Mouse (Mus musculus) left cerebral cortex, adult 6 months (tissue): ENCODE results near the gene Ifna12. TPM values are rescaled to one million over a fixed set of nuclear protein-coding genes. Genes with fewer than 3 reads are reported as not detected.

Experiments used
- long read RNA-seq, 2 experiments: library from polyadenylated mRNA; unstranded; transcript quantifications; one replicate each; pipeline ENCODE4 v2.0.0; 2019 to 2020
- polyA plus RNA-seq: library from polyadenylated mRNA; unstranded; fragments of <200 nt; fragmentation: Nextera tagmentation; gene quantifications from 2 replicates; pipeline ENCODE4 v1.2.3, GENCODE M21; 2021

Ifna12 gene
- polyA plus RNA-seq = not detected in 2 replicates
- long read RNA-seq, experiment 1 = 0 reads
- long read RNA-seq, experiment 2 = 0 reads

GRCm38 (mm10) chr4:88603276-88603675, at the start of gene Ifna12:
Ifna12 (minus strand) TSS chr4:88603376.

GRCm38 (mm10) chr4:88644359-88644758, 41.2 kb upstream of the Ifna12 start, which contains the start of gene Ifna13:
Ifna13 (minus strand) TSS chr4:88644459.

GRCm38 (mm10) chr4:88634311-88634710, 31.1 kb upstream of the Ifna12 start, which contains the start of gene C87499:
C87499 (minus strand) TSS chr4:88634411.

GRCm38 (mm10) chr4:88592285-88592684, 10.9 kb downstream of the Ifna12 start, which contains the start of gene Ifna9:
Ifna9 (minus strand) TSS chr4:88592385.

GRCm38 (mm10) chr4:88571698-88572097, 31.5 kb downstream of the Ifna12 start, which contains the start of gene Ifna14:
Ifna14 (minus strand) TSS chr4:88571798.

GRCm38 (mm10) chr4:88558145-88558544, 45.0 kb downstream of the Ifna12 start, which contains the start of gene Ifna15:
Ifna15 (minus strand) TSS chr4:88558245.

Other genes with a start within 250 kb of the Ifna12 start
- 1.4 and 2.1 TPM in 2 replicates for gene Hacd4, start 164.4 kb downstream of the Ifna12 start, polyA plus RNA-seq
- not detected in 2 replicates for gene Ifnb1, start 80.6 kb downstream of the Ifna12 start, polyA plus RNA-seq
- gene Ifna15, start 45.1 kb downstream of the Ifna12 start, polyA plus RNA-seq = not detected in 2 replicates
- gene Ifna14, start 31.6 kb downstream of the Ifna12 start, polyA plus RNA-seq = not detected in 2 replicates
- gene Ifna9, start 11.0 kb downstream of the Ifna12 start, polyA plus RNA-seq = not detected in 2 replicates
- not detected in 2 replicates for gene C87499, start 31.0 kb upstream of the Ifna12 start, polyA plus RNA-seq
- gene Ifna13, start 41.1 kb upstream of the Ifna12 start, polyA plus RNA-seq = not detected in 2 replicates
- not detected in 2 replicates for gene Ifna16, start 73.5 kb upstream of the Ifna12 start, polyA plus RNA-seq
- gene Ifna2, start 80.5 kb upstream of the Ifna12 start, polyA plus RNA-seq = not detected in 2 replicates
- gene Ifnab, start 88.0 kb upstream of the Ifna12 start, polyA plus RNA-seq = not detected in 2 replicates
- gene Gm26566, start 118.4 kb upstream of the Ifna12 start, polyA plus RNA-seq = 1.0 and 1.5 TPM in 2 replicates
- 57.9 and 73.6 TPM in 2 replicates for gene Klhl9, start 119.1 kb upstream of the Ifna12 start, polyA plus RNA-seq
- not detected in 2 replicates for gene Gm13271, start 151.5 kb upstream of the Ifna12 start, polyA plus RNA-seq
- gene Gm13283, start 156.7 kb upstream of the Ifna12 start, polyA plus RNA-seq = not detected in 2 replicates
- not detected in 2 replicates for gene Gm13290, start 170.5 kb upstream of the Ifna12 start, polyA plus RNA-seq
- gene Gm13289, start 173.5 kb upstream of the Ifna12 start, polyA plus RNA-seq = not detected in 2 replicates
- not detected in 2 replicates for gene Gm13272, start 176.5 kb upstream of the Ifna12 start, polyA plus RNA-seq
- gene Ifnz, start 178.8 kb upstream of the Ifna12 start, polyA plus RNA-seq = not detected in 2 replicates
- gene Gm13276, start 182.3 kb upstream of the Ifna12 start, polyA plus RNA-seq = not detected in 2 replicates
- not detected in 2 replicates for gene Gm13277, start 185.3 kb upstream of the Ifna12 start, polyA plus RNA-seq
- not detected in 2 replicates for gene Gm13278, start 188.2 kb upstream of the Ifna12 start, polyA plus RNA-seq
- not detected in 2 replicates for gene Gm13275, start 191.1 kb upstream of the Ifna12 start, polyA plus RNA-seq
- gene Gm13279, start 194.0 kb upstream of the Ifna12 start, polyA plus RNA-seq = not detected in 2 replicates
- gene Gm13285, start 196.3 kb upstream of the Ifna12 start, polyA plus RNA-seq = not detected in 2 replicates
- not detected in 2 replicates for gene Gm13287, start 199.9 kb upstream of the Ifna12 start, polyA plus RNA-seq
- not detected in 2 replicates for gene Gm13288, start 202.2 kb upstream of the Ifna12 start, polyA plus RNA-seq
- not detected in 2 replicates for gene Ifna7, start 212.9 kb upstream of the Ifna12 start, polyA plus RNA-seq
- not detected in 2 replicates for gene Ifna11, start 216.6 kb upstream of the Ifna12 start, polyA plus RNA-seq
- gene Ifna6, start 224.0 kb upstream of the Ifna12 start, polyA plus RNA-seq = not detected in 2 replicates
- not detected in 2 replicates for gene Ifna5, start 232.1 kb upstream of the Ifna12 start, polyA plus RNA-seq
- not detected in 2 replicates for gene Ifna4, start 238.5 kb upstream of the Ifna12 start, polyA plus RNA-seq
- not detected in 2 replicates for gene Ifna1, start 246.7 kb upstream of the Ifna12 start, polyA plus RNA-seq